Comparison of ENCODE assay signal across 16 mouse cellular contexts in genomic region chr16:35763590-35764296, GRCm38 (mm10). TPM values are rescaled to one million over a fixed set of nuclear protein-coding genes. Genes with fewer than 3 reads are reported as not detected.
DNase-seq lines count a peak whose midpoint lies in the region; ATAC-seq and TF ChIP-seq lines count a peak whose summit lies in the region.
"Had no signal": no experiment of that assay in that cellular context is flagged by ENCODE, and none has a peak within 500 bp of the region (broad histone marks: within the 10 kb centered on the region; RNA-seq: fewer than 3 reads in every experiment).

No protein-coding gene starts in this region.

- no peaks in the 10 kb centered on the region for H3K36me3 ChIP-seq in heart, embryonic 12.5 days
- H3K36me3 ChIP-seq: embryonic facial prominence, embryonic 10.5 days; midbrain, embryonic 10.5 days had no signal

- 21% methylated on average over 11 of the region's 11 CpGs for WGBS in heart, embryonic 12.5 days

- H3K4me1 ChIP-seq in heart, embryonic 12.5 days (replicated peaks) = peaks cover 22% of the 10 kb centered on the region

- H3K9ac ChIP-seq in heart, embryonic 12.5 days = no peak overlapping the region

- no peak overlapping the region for H3K4me3 ChIP-seq in heart, embryonic 12.5 days
- H3K4me3 ChIP-seq in layer of hippocampus, adult 2 months = no peak overlapping the region
- H3K4me3 ChIP-seq: embryonic facial prominence, embryonic 10.5 days; midbrain, embryonic 10.5 days had no signal

- no peak for DNase-seq in heart, postnatal 4 days
- DNase-seq in MEL-GATA-1-ER (ENCODE audit: extremely low read depth, low read depth) = peak; percentile 96
- DNase-seq in left cerebral cortex, postnatal 4 days = no peak
- no peak for DNase-seq in layer of hippocampus, adult 2 months (ENCODE audit: low spot score in 2 of 2)
- DNase-seq in adrenal gland, postnatal 4 days (ENCODE audit: low spot score in 2 of 2) = no peak
- DNase-seq: adrenal gland, postnatal 10 days; cerebellum, adult 9-10 months; lung, adult 2 months; thymus, postnatal 25 days had no signal

- H3K9me3 ChIP-seq in heart, embryonic 12.5 days (replicated peaks) = 0 out of 2 replicates have a peak, but pooled peaks cover 4% of the 10 kb centered on the region
- H3K9me3 ChIP-seq: midbrain, embryonic 10.5 days had no signal

- TF ChIP-seq CTCF in layer of hippocampus, adult 2 months (conservative IDR thresholded peaks at IDR 0.05) = no peak

- H3K27ac ChIP-seq in heart, embryonic 12.5 days (ENCODE audit: poor library complexity, severe bottlenecking) = peak overlapping the region; percentile 64
- no peak overlapping the region for H3K27ac ChIP-seq in layer of hippocampus, adult 2 months
- H3K27ac ChIP-seq: embryonic facial prominence, embryonic 10.5 days; midbrain, embryonic 10.5 days had no signal

- ATAC-seq in heart, embryonic 12.5 days (ENCODE audit: insufficient number of reproducible peaks, low FRiP score) = peak; percentile 76
- ATAC-seq in erythroid progenitor cell, adult 5-6 weeks (replicated peaks; ENCODE audit: low FRiP score, poor library complexity, severe bottlenecking) = peak; percentile 89
- peak; percentile 82 for ATAC-seq in megakaryocyte, adult 5-6 weeks (ENCODE audit: poor library complexity, severe bottlenecking)
- ATAC-seq: forebrain, embryonic 14.5 days; Patski had no signal

- peak overlapping the region; percentile 44 for H3K4me2 ChIP-seq in heart, embryonic 12.5 days

- intact Hi-C loops in left cerebral cortex, postnatal 4 days (cut with DNase I) = no loop called here

- no peaks in the 10 kb centered on the region for H3K27me3 ChIP-seq in heart, embryonic 12.5 days (replicated peaks)
- H3K27me3 ChIP-seq: Patski had no signal

RNA-seq across cellular contexts. Expression of gene Dirc2, which starts 5.4 kb away (rescaled TPM):
- polyA plus RNA-seq in heart, embryonic 12.5 days (2016; fragmentation: Nextera tagmentation; extraction: Ambion mirVana) = 14.4 and 15.1 TPM in 2 replicates
- 10 to 100 TPM; 33.2 to 34.8 TPM for total RNA-seq in heart, postnatal 4 days (2021)
- 4.6 and 9.4 TPM in 2 replicates for total RNA-seq in erythroid progenitor cell, adult 5-6 weeks (2015; ENCODE audit: low replicate concordance)
- 8.1 and 11.3 TPM in 2 replicates for total RNA-seq in erythroid progenitor cell, adult 5-6 weeks (2017; ENCODE audit: low replicate concordance)
- 17.8 and 23.2 TPM in 2 replicates for total RNA-seq in megakaryocyte, adult 5-6 weeks (2015)
- total RNA-seq in megakaryocyte, adult 5-6 weeks (2017) = 13.0 and 14.1 TPM in 2 replicates
- total RNA-seq in left cerebral cortex, postnatal 4 days (2021) = 10 to 100 TPM; 89.4 to 95.2 TPM
- 10 to 100 TPM; 66.3 to 69.1 TPM for total RNA-seq in layer of hippocampus, adult 2 months (2021)
- total RNA-seq in adrenal gland, postnatal 4 days (2021) = 10 to 100 TPM; 30.6 to 33.0 TPM

RNA-seq across cellular contexts. Expression of gene Hspbap1, which starts 6.4 kb away (rescaled TPM):
- 10.7 and 10.9 TPM in 2 replicates for polyA plus RNA-seq in heart, embryonic 12.5 days (2016; fragmentation: Nextera tagmentation; extraction: Ambion mirVana)
- total RNA-seq in heart, postnatal 4 days (2021) = 1 to 10 TPM; 2.4 to 3.3 TPM
- total RNA-seq in erythroid progenitor cell, adult 5-6 weeks (2015; ENCODE audit: low replicate concordance) = 18.0 and 28.8 TPM in 2 replicates
- 12.9 and 24.9 TPM in 2 replicates for total RNA-seq in erythroid progenitor cell, adult 5-6 weeks (2017; ENCODE audit: low replicate concordance)
- 6.6 and 7.3 TPM in 2 replicates for total RNA-seq in megakaryocyte, adult 5-6 weeks (2015)
- total RNA-seq in megakaryocyte, adult 5-6 weeks (2017) = 6.1 and 6.7 TPM in 2 replicates
- 10 to 100 TPM; 10.5 to 11.0 TPM for total RNA-seq in left cerebral cortex, postnatal 4 days (2021)
- 1 to 10 TPM; 5.9 to 6.0 TPM for total RNA-seq in layer of hippocampus, adult 2 months (2021)
- total RNA-seq in adrenal gland, postnatal 4 days (2021) = 1 to 10 TPM; 5.4 to 5.6 TPM
